Mouse (Mus musculus) stomach, embryonic 16.5 days (tissue): Measurements from ENCODE around the gene Naxe. TPM values are rescaled to one million over a fixed set of nuclear protein-coding genes. Genes with fewer than 3 reads are reported as not detected.

Experiments used
- ATAC-seq: fragments of 200-750 bp; cut with Nextera tagmentation; 2 replicates; pipeline ENCODE4 v1.8.0; 2017; ENCODE audit warnings: moderate number of reproducible peaks, moderate TSS enrichment; ENCODE audit not compliant: insufficient read depth, low FRiP score
- H3K27ac ChIP-seq: fragments of 300-500 bp; sonication (generic); 2 replicates; pipeline ENCODE4 v1.5.1; 2014; ENCODE audit warnings: low read length
- H3K27me3 ChIP-seq: fragments of 300-500 bp; sonication (generic); 2 replicates; pipeline ENCODE4 v1.6.1; 2014; ENCODE audit warnings: low read length, control low read depth, mixed read lengths; ENCODE audit not compliant: control insufficient read depth, insufficient read depth
- H3K36me3 ChIP-seq: fragments of 300-500 bp; sonication (generic); 2 replicates; pipeline ENCODE4 v1.6.1; 2014; ENCODE audit warnings: low read length; ENCODE audit not compliant: control insufficient read depth, insufficient read depth
- H3K4me1 ChIP-seq: fragments of 300-500 bp; sonication (generic); 2 replicates; pipeline ENCODE4 v1.6.1; 2014; ENCODE audit warnings: low read length, control low read depth, mixed read lengths; ENCODE audit not compliant: control insufficient read depth, insufficient read depth
- H3K4me2 ChIP-seq: fragments of 300-500 bp; sonication (generic); 2 replicates; pipeline ENCODE4 v1.6.1; 2014; ENCODE audit warnings: low read depth, low read length, mixed read lengths
- H3K4me3 ChIP-seq: fragments of 300-500 bp; sonication (generic); replicated peaks from 2 replicates; pipeline ENCODE4 v1.5.1; 2014; ENCODE audit warnings: mild to moderate bottlenecking, low read length
- H3K9ac ChIP-seq: fragments of 300-500 bp; sonication (generic); 2 replicates; pipeline ENCODE4 v1.6.1; 2014; ENCODE audit warnings: low read length
- H3K9me3 ChIP-seq: fragments of 300-500 bp; sonication (generic); replicated peaks from 2 replicates; pipeline ENCODE4 v1.6.1; 2016; ENCODE audit warnings: low read length, control low read depth; ENCODE audit not compliant: control insufficient read depth
- WGBS: fragments of 180-500 bp; shearing (Covaris S2); extraction: QIAGEN DNeasy Blood & Tissue Kit; methylation state at CpG from one replicate; pipeline ENCODE4 v1.1.7; 2014; 5-methylcytosine and 5-hydroxymethylcytosine counted together
- polyA plus RNA-seq: library from polyadenylated mRNA; unstranded; fragments of >200 nt; fragmentation: Nextera tagmentation; extraction: Ambion mirVana; gene quantifications from 2 replicates; pipeline ENCODE4 v1.2.1, GENCODE M21; 2015

The Naxe gene
- polyA plus RNA-seq = 166 and 173 TPM in 2 replicates

DNA sequence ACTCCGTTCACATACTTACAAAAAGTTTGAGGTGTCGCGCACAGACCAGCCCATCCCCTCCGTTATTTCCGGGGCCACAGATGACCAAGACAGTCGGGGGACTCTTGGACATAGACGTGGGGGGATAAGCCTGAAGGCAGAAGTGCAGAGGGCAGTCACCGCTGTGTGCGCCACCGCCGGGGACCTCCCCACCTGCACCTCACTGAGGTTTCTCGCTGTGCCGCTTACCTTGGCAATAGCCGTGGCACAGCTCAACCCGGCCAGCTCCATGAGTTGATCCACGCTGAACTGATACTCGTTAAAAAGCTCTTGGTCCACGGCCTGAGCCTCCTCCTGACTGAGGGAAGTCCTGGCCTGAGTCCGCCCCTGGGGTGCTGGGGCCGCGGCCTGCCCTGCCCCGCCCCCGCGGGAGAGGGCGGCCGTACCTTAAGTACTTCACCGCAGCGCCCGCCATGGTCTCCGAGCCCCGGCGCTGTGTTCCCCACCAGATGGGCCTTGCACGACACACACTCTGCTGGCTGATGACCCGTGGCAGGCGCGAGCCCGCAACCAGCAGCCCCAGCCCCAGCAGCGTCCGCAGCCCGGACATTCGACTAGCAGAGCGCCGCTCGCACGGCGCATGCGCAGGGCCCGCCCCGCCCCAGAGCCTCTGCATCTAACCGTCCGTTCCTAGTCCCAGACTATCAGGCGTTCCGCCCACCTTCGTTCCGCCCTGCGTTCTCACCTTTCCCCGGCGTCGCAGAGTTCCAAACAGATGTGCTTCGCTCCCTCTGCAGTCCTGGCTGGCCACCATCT is at the start of gene Naxe:
Naxe (minus strand) TSS at position 594 of the 795 bp plus-strand sequence.
- ATAC-seq = peak; percentile 94
- Histone ChIP-seq H3K27me3 (no peaks in the 10 kb centered on the region), H3K36me3 (0 out of 2 replicates have a peak, but pooled peaks cover 3% of the 10 kb centered on the region), H3K27ac (no peak within 1 kb of the TSS), H3K4me3 (peak within 1 kb of the TSS; percentile 56), H3K9me3 (no peaks in the 10 kb centered on the region), H3K4me2 (peak within 1 kb of the TSS; percentile 82), H3K9ac (peak within 1 kb of the TSS; percentile 81), H3K4me1 (peaks cover 8% of the 10 kb centered on the region)
- under 1% methylated on average over 60 of the region's 60 CpGs for whole genome bisulfite sequencing

DNA sequence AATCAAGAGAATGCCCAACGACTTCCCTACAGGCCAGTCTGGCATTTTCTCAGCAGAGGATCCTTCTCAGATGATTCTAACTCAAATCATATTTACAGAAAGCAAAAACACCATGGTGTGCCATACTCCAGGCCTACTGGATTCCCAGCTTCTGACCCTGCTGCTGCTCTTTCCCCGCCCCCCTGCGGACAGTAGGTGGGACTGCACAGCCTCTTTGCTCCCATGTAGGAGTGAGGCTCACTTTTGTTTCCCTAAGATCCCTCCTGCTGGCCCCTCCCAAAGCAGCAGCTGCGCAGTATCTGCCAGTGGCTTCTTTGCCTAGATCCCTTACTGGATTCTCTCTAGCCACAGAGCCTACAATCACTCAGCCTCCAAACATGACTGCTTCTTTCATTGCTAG is 47.8 kb upstream of the Naxe start:
- Histone ChIP-seq H3K27me3 (no peaks in the 10 kb centered on the region), H3K27ac (no peak overlapping the region), H3K9ac (no peak overlapping the region), H3K9me3 (no peaks in the 10 kb centered on the region), H3K4me1 (no peaks in the 10 kb centered on the region), H3K4me2 (no peak overlapping the region), H3K36me3 (peaks cover 3% of the 10 kb centered on the region), H3K4me3 (no peak overlapping the region)
- no peak for ATAC-seq
- 87% methylated on average over 4 of the region's 4 CpGs for WGBS

DNA sequence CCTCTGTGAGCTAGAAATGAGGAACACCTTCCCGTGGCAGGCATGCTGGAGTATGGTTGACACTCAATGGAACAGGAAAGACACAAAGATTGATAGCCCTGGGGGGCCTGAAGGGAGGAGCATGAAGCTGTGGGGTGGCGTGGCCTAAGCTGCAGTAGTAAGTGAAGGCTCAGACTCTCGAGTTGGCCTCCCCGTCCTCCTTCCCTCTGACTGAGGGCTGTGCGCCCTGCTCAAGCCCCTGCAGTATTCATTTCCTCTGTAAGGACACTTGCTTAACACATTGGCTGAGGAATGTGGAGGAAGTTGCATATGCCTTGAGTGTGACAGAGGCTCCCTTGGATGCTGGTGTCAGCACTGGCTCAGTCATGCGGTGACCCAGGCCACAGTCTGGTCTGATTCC is 44.3 kb upstream of the Naxe start:
- Histone ChIP-seq H3K36me3 (peaks cover 7% of the 10 kb centered on the region; the same call in 1 of the 2 replicates), H3K4me1 (no peaks in the 10 kb centered on the region), H3K9ac (no peak overlapping the region), H3K27me3 (no peaks in the 10 kb centered on the region), H3K9me3 (no peaks in the 10 kb centered on the region), H3K27ac (no peak overlapping the region), H3K4me2 (no peak overlapping the region), H3K4me3 (no peak overlapping the region)
- ATAC-seq = 0 out of 2 replicates have a peak, but pooled peaks have one; percentile 23
- 80% methylated on average over 6 of the region's 6 CpGs for WGBS

DNA sequence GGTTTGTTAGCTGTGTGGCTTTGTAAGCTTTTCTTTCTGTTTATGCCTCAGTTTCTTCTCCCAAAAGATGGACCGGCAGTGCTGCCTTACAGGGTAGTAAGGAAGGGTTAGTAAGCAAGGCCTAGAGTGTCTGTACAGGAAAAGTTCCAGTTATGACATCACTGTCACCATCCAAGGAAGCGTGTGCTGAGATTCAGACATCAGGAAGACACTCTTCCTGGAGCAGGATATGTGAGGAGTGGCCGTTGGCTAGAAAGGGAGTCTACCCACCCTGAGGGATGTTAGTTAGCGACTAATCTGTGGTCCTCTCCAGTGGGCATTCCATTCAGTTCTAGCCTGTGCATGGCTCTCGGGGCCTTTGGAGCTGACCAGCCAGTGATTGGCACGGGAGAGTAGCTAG is 43.9 kb upstream of the Naxe start:
- no peak overlapping the region for H3K4me2 ChIP-seq
- no peak for ATAC-seq
- no peak overlapping the region for H3K9ac ChIP-seq
- H3K9me3 ChIP-seq = no peaks in the 10 kb centered on the region
- peaks cover 7% of the 10 kb centered on the region; the same call in 1 of the 2 replicates for H3K36me3 ChIP-seq
- H3K27ac ChIP-seq = no peak overlapping the region
- H3K4me3 ChIP-seq = no peak overlapping the region
- H3K27me3 ChIP-seq = no peaks in the 10 kb centered on the region
- 85% methylated on average over 6 of the region's 6 CpGs for WGBS
- H3K4me1 ChIP-seq = no peaks in the 10 kb centered on the region

DNA sequence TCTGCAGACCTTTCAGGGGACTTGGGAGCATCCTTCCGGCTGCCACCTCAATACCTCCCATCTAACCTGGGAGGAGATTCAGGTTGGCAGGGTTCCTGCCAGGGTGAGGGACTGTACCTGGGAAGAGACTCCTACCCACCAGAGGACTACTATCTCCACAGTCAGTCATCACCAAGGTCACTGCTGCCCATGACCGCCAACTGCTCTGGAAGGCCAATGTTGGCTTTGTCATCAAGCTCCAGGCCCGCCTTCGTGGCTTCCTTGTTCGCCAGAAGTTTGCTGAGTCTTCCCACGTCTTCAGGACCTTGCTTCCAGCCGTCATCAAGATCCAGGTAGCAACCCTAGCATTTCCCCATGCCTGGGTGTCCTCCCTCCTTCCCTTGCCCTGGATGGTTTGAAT is 43.4 kb upstream of the Naxe start:
- H3K9me3 ChIP-seq = no peaks in the 10 kb centered on the region
- 88% methylated on average over 7 of the region's 7 CpGs for WGBS
- no peak overlapping the region for H3K4me2 ChIP-seq
- no peaks in the 10 kb centered on the region for H3K4me1 ChIP-seq
- ATAC-seq = no peak
- peaks cover 7% of the 10 kb centered on the region; the same call in 1 of the 2 replicates for H3K36me3 ChIP-seq
- no peak overlapping the region for H3K27ac ChIP-seq
- no peaks in the 10 kb centered on the region for H3K27me3 ChIP-seq
- no peak overlapping the region for H3K9ac ChIP-seq
- H3K4me3 ChIP-seq = no peak overlapping the region

DNA sequence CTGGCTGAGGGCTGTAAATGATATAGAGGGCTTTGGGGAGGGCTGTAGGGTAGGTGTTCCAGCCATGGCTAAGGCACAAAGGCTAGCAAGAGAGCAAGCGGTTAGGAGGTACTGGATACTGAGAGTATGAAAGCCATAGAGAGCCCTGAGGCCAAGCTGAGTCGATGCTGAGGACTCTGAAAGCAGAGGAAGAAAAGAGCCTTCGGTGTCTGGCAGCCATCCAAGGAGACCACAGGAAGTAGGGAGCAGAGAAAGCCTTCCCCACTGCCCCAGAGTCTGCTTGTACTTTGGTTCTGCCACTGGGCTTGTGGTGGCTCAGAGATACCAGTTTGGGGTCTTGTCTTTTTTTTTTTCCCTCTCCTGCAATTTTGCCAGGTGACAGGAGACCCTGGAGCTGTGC is 42.0 kb upstream of the Naxe start:
- H3K9ac ChIP-seq = no peak overlapping the region
- ATAC-seq = no peak
- WGBS = 64% methylated on average over 3 of the region's 3 CpGs
- H3K27ac ChIP-seq = no peak overlapping the region
- peaks cover 7% of the 10 kb centered on the region; the same call in 1 of the 2 replicates for H3K36me3 ChIP-seq
- H3K4me1 ChIP-seq = no peaks in the 10 kb centered on the region
- no peak overlapping the region for H3K4me2 ChIP-seq
- no peaks in the 10 kb centered on the region for H3K27me3 ChIP-seq
- H3K4me3 ChIP-seq = no peak overlapping the region
- no peaks in the 10 kb centered on the region for H3K9me3 ChIP-seq

DNA sequence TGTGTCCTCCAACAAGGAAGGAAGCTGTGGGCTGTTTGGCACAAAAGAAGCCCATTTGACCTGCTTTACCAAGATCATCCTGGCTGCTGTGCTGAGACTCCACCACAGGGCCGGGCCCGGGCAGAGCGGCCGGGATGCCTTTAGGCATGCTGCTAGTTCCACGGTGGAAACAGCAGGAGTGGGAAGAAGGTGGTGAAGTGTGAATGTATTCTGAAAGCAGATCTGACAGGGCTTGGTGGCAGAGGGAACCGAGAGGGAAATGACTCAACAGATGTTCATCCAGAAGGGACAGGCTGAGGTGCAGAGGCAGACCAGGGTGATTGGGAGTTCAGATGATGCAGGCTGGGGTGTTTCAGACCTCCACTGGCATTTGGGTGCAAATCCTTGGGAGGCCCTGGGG is 39.4 kb upstream of the Naxe start:
- no peaks in the 10 kb centered on the region for H3K4me1 ChIP-seq
- H3K4me3 ChIP-seq = no peak overlapping the region
- H3K27ac ChIP-seq = no peak overlapping the region
- H3K36me3 ChIP-seq = peaks cover 11% of the 10 kb centered on the region
- no peaks in the 10 kb centered on the region for H3K27me3 ChIP-seq
- no peak overlapping the region for H3K9ac ChIP-seq
- H3K4me2 ChIP-seq = no peak overlapping the region
- H3K9me3 ChIP-seq = no peaks in the 10 kb centered on the region
- WGBS = 76% methylated on average over 6 of the region's 6 CpGs
- no peak for ATAC-seq

DNA sequence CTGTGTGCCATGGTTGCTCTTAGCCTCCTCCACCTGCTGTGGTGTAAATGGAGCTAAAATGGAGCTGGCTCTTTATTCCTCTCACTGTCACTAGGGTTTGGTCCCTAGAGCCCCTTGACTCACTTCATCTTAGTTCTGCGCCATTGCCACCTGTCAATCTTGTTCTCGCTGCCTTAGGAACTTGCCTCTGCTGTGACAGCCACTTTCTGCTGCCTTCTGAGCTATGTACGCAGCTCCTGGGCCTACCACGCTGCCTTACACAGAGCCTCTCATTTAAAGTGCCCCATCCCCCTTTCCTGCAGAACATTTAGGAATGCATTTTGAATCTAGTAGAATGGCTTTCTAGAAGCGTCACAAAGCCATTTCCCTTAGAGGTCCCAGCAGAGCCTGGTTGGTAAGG is 35.8 kb upstream of the Naxe start:
- H3K9ac ChIP-seq = no peak overlapping the region
- H3K36me3 ChIP-seq = peaks cover 23% of the 10 kb centered on the region
- H3K4me1 ChIP-seq = no peaks in the 10 kb centered on the region
- no peak for ATAC-seq
- no peak overlapping the region for H3K27ac ChIP-seq
- WGBS = 93% methylated on average over 5 of the region's 5 CpGs
- H3K4me3 ChIP-seq = no peak overlapping the region
- H3K27me3 ChIP-seq = no peaks in the 10 kb centered on the region
- H3K4me2 ChIP-seq = no peak overlapping the region
- H3K9me3 ChIP-seq = no peaks in the 10 kb centered on the region

DNA sequence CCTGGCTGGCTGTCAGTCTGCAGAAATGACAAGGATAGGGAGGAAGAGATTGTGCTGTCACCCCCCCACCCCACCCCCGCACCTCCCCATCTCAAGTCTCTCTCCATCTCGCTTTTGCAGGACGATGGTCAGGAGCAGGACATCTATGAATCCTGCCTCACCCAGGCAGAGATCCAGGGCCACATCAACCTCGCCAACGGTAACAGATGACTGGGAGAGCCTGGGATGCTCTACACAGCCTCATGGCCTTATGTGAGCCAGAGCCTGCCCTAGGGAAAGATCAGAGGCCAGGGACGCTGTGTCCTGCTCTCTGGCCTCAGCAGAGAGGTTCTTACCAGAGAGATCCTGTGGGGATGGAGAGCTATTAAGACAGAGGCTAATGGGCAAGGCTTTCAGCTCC is 32.3 kb upstream of the Naxe start:
- Histone ChIP-seq H3K4me3 (no peak overlapping the region), H3K27me3 (no peaks in the 10 kb centered on the region), H3K9ac (no peak overlapping the region), H3K4me1 (no peaks in the 10 kb centered on the region), H3K27ac (no peak overlapping the region), H3K4me2 (no peak overlapping the region), H3K36me3 (peaks cover 24% of the 10 kb centered on the region), H3K9me3 (no peaks in the 10 kb centered on the region)
- 92% methylated on average over 6 of the region's 6 CpGs for whole genome bisulfite sequencing
- ATAC-seq = no peak
